Mouse (Mus musculus) E14TG2a.4 (cell line): ENCODE measurements around the gene Nras.

Experiments
- H3K27me3 ChIP-seq: 2 replicates; pipeline ENCODE4 v1.6.1; 2014; ENCODE audit warnings: low read length, control low read depth; ENCODE audit not compliant: insufficient read depth
- H3K36me3 ChIP-seq: 2 replicates; pipeline ENCODE4 v1.6.1; 2014; ENCODE audit warnings: low read length, control low read depth; ENCODE audit not compliant: insufficient read depth
- H3K4me1 ChIP-seq: replicated peaks from 2 replicates; pipeline ENCODE4 v1.6.1; 2014; ENCODE audit warnings: low read depth, low read length, control low read depth
- H3K4me3 ChIP-seq: replicated peaks from 2 replicates; pipeline ENCODE4 v1.5.1; 2014; ENCODE audit warnings: mild to moderate bottlenecking, low read length
- H3K9me3 ChIP-seq: 2 replicates; pipeline ENCODE4 v1.6.1; 2014; ENCODE audit warnings: low read length, control low read depth
- CTCF ChIP-seq: conservative IDR thresholded peaks from 2 replicates; pipeline ENCODE4 v1.5.1; 2014; ENCODE audit warnings: low read length
- NANOG ChIP-seq: IDR thresholded peaks from 2 replicates; pipeline ENCODE4 v1.6.1; 2014; ENCODE audit warnings: borderline replicate concordance, low read length, mixed read lengths
- POU5F1 ChIP-seq: IDR thresholded peaks from 2 replicates; pipeline ENCODE4 v1.6.1; 2014; ENCODE audit warnings: low read length, borderline replicate concordance

Gene Nras

DNA sequence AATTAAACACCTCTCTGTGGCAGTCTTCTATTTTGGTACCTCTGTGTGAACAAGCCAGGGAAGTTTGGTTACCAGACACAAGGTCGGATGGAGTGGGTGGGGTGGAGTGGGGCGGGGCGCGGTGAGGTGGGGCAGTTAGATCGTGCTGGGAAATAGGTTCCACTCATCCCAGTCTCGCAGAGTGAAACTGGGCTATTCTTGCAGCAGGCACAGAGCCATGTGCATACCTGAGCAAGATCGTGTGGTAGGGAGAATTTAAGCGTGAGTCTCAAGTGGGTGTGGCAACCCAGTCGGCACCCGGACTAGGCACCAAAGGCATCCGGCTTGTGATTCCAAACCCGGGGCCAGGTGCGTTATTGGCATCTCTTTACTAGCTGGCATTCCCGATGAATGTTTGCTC, 43.8 kb downstream of the Nras start:
- Histone ChIP-seq H3K4me3 (peak overlapping the region; percentile 94), H3K36me3 (0 out of 2 replicates have a peak, but pooled peaks cover 3% of the 10 kb centered on the region), H3K27me3 (no peaks in the 10 kb centered on the region), H3K9me3 (no peaks in the 10 kb centered on the region), H3K4me1 (peaks cover 74% of the 10 kb centered on the region)
- TF ChIP-seq POU5F1: no peak
- TF ChIP-seq CTCF: no peak
- no peak for TF ChIP-seq NANOG

GRCm38 (mm10) chr3:103102454-103103390, 44.6 kb downstream of the Nras start, which contains the start of gene Dennd2c:
TSS of gene Dennd2c (plus strand) at chr3:103102604.
- Histone ChIP-seq H3K27me3 (no peaks in the 10 kb centered on the region), H3K4me3 (peak within 1 kb of the TSS; percentile 94), H3K4me1 (peaks cover 77% of the 10 kb centered on the region), H3K36me3 (0 out of 2 replicates have a peak, but pooled peaks cover 3% of the 10 kb centered on the region), H3K9me3 (no peaks in the 10 kb centered on the region)
- no peak for TF ChIP-seq NANOG
- TF ChIP-seq POU5F1: no peak
- TF ChIP-seq CTCF: no peak

DNA sequence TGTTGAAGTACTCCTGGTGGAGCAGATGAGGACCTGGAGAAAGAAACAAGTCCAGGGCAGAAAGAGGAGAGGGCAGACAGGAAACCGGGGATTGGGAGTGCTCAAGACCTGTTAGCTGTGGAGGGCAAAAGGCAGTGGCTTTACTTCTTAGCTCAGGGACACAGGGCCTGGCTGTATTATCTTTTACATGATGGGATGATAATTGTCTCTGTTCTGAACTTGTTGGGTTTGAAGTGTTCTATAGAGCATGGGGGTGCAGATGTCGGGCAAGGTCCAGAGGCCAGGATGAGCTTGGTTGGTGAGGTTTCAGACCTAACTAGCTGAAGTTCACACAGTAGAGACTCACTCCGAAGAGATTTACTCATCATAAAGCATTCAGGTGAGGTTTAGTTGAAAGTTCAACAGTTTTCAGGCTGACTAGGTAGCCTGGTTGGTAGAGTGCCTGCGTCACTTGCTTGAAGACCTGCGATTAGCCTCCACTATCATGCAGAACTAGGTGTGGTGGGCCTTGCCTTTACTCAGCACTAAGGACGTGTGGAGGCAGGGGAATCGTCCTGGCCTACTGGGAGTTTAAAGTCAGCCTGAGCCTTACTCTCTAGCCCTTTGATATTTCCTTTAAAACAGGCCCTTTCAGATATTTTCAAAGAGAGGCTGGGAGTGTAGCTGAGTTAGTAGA, 49.6 kb downstream of the Nras start:
- Histone ChIP-seq H3K27me3 (no peaks in the 10 kb centered on the region), H3K9me3 (no peaks in the 10 kb centered on the region), H3K4me3 (peak overlapping the region; percentile 43), H3K4me1 (peaks cover 92% of the 10 kb centered on the region), H3K36me3 (peaks cover 17% of the 10 kb centered on the region)
- TF ChIP-seq NANOG (peak; percentile 74), CTCF (no peak), POU5F1 (peak; percentile 79; the same call in 1 of the 2 replicates)

DNA sequence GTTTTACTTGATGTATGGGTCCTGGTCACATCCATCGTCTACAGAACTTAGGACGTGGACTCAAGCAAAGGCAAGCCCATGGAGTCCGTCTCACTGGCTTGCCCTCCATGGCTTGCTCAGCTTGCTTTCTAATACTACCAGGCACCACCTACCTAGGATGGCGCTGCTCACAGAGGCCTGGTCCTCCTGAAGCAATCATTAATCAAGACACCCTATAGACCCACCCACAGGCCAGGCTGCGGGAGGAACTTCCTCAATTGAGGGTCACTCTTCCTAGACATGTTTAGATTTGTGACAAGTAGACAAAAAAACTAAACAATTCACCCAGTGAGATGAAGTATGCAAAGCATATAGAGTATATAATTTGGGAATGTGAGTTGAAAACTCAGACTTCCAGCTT, 54.1 kb downstream of the Nras start:
- H3K27me3 ChIP-seq: no peaks in the 10 kb centered on the region
- peaks cover 92% of the 10 kb centered on the region for H3K4me1 ChIP-seq
- H3K9me3 ChIP-seq: no peaks in the 10 kb centered on the region
- no peak for TF ChIP-seq CTCF
- TF ChIP-seq POU5F1: no peak
- TF ChIP-seq NANOG: no peak
- peaks cover 30% of the 10 kb centered on the region for H3K36me3 ChIP-seq
- no peak overlapping the region for H3K4me3 ChIP-seq
